Mouse (Mus musculus) neural tube, embryonic 14.5 days (tissue): ENCODE measurements around the gene Cirbp. TPM values are rescaled to one million over a fixed set of nuclear protein-coding genes. Genes with fewer than 3 reads are reported as not detected.
A peak's percentile ranks its signal among the peaks of the same experiment; 100 is the strongest.
"Not testable (repeated sequence)": the region's sequence is repeated elsewhere in the genome, so short reads cannot be mapped to it uniquely, and the experiment has no call there.

Experiments used
- ATAC-seq: fragments of 200-750 bp; cut with Nextera tagmentation; 2 replicates; pipeline ENCODE4 v1.8.0; 2017; ENCODE audit warnings: low read depth, mild to moderate bottlenecking, moderate TSS enrichment, moderate library complexity
- H3K27ac ChIP-seq: fragments of 300-500 bp; sonication (generic); 2 replicates; pipeline ENCODE4 v1.5.1; 2014; ENCODE audit warnings: low read depth, mild to moderate bottlenecking, control low read depth, low read length, moderate library complexity, mixed read lengths
- H3K27me3 ChIP-seq: fragments of 300-500 bp; sonication (generic); 2 replicates; pipeline ENCODE4 v1.6.1; 2014; ENCODE audit warnings: low read length; ENCODE audit not compliant: control insufficient read depth, insufficient read depth
- H3K36me3 ChIP-seq: fragments of 300-500 bp; sonication (generic); 2 replicates; pipeline ENCODE4 v1.6.1; 2014; ENCODE audit warnings: low read length, mixed read lengths; ENCODE audit not compliant: control insufficient read depth, insufficient read depth
- H3K4me1 ChIP-seq: fragments of 300-500 bp; sonication (generic); 2 replicates; pipeline ENCODE4 v1.6.1; 2014; ENCODE audit warnings: low read length; ENCODE audit not compliant: control insufficient read depth, insufficient read depth
- H3K4me2 ChIP-seq: fragments of 300-500 bp; sonication (generic); 2 replicates; pipeline ENCODE4 v1.6.1; 2014; ENCODE audit warnings: mild to moderate bottlenecking, low read depth, low read length, control low read depth
- H3K4me3 ChIP-seq: fragments of 300-500 bp; sonication (generic); 2 replicates; pipeline ENCODE4 v1.5.1; 2014; ENCODE audit warnings: low read depth, low read length, control low read depth, mixed read lengths
- H3K9ac ChIP-seq: fragments of 300-500 bp; sonication (generic); replicated peaks from 2 replicates; pipeline ENCODE4 v1.6.1; 2014; ENCODE audit warnings: low read depth, mild to moderate bottlenecking, control low read depth, low read length, mixed read lengths
- H3K9me3 ChIP-seq: fragments of 300-500 bp; sonication (generic); 2 replicates; pipeline ENCODE4 v1.6.1; 2016; ENCODE audit warnings: low read length; ENCODE audit not compliant: control insufficient read depth
- WGBS: fragments of 180-500 bp; shearing (Covaris S2); extraction: QIAGEN DNeasy Blood & Tissue Kit; methylation state at CpG from one replicate; pipeline ENCODE4 v1.1.7; 2014; 5-methylcytosine and 5-hydroxymethylcytosine counted together
- polyA plus RNA-seq: library from polyadenylated mRNA; unstranded; fragments of >200 nt; fragmentation: Nextera tagmentation; extraction: Ambion mirVana; gene quantifications from 2 replicates; pipeline ENCODE4 v1.2.1, GENCODE M21; 2014

Cirbp gene
- polyA plus RNA-seq, 1 experiment from 2014 or later: 286 TPM

- H3K4me3 ChIP-seq: no peak overlapping the region
- H3K27ac ChIP-seq: no peak overlapping the region
- H3K9ac ChIP-seq: peak overlapping the region; percentile 34; the same call in 1 of the 2 replicates
- H3K4me1 ChIP-seq: peaks cover 39% of the 10 kb centered on the region
- H3K36me3 ChIP-seq: no peaks in the 10 kb centered on the region
- H3K9me3 ChIP-seq: no peaks in the 10 kb centered on the region
- ATAC-seq: no peak
- WGBS: 76% methylated on average over 8 of the region's 8 CpGs
- no peaks in the 10 kb centered on the region for H3K27me3 ChIP-seq
- peak overlapping the region; percentile 94; the same call in 1 of the 2 replicates for H3K4me2 ChIP-seq
Measured at GRCm38 (mm10) chr10:80163721-80164120, 2.1 kb upstream of the Cirbp start.

- H3K27me3 ChIP-seq: no peaks in the 10 kb centered on the region
- no peak; the same call in 1 of the 2 replicates for ATAC-seq
- WGBS: 8% methylated on average over 43 of the region's 44 CpGs
- H3K4me1 ChIP-seq: peaks cover 41% of the 10 kb centered on the region
- no peaks in the 10 kb centered on the region for H3K9me3 ChIP-seq
- H3K4me3 ChIP-seq: peak overlapping the region; percentile 38
- no peaks in the 10 kb centered on the region for H3K36me3 ChIP-seq
- peak overlapping the region; percentile 90 for H3K27ac ChIP-seq
- H3K9ac ChIP-seq: peak overlapping the region; percentile 74
- peak overlapping the region; percentile 94 for H3K4me2 ChIP-seq
Measured at GRCm38 (mm10) chr10:80164161-80164997, 1.4 kb upstream of the Cirbp start.

- Histone ChIP-seq H3K9ac (peak overlapping the region; percentile 74), H3K4me3 (peak overlapping the region; percentile 38), H3K27me3 (no peaks in the 10 kb centered on the region), H3K27ac (peak overlapping the region; percentile 90), H3K9me3 (no peaks in the 10 kb centered on the region), H3K4me2 (peak overlapping the region; percentile 94), H3K4me1 (peaks cover 47% of the 10 kb centered on the region), H3K36me3 (peaks cover 4% of the 10 kb centered on the region)
- WGBS: under 1% methylated on average over 17 of the region's 17 CpGs
- ATAC-seq: peak; percentile 42
Measured at GRCm38 (mm10) chr10:80164998-80165344, 814 bp upstream of the Cirbp start.

GRCm38 (mm10) chr10:80166136-80166535, 351 bp downstream of the Cirbp start:
- H3K9ac ChIP-seq, ATAC-seq, H3K4me3 ChIP-seq, H3K9me3 ChIP-seq, H3K27me3 ChIP-seq: not testable (repeated sequence)
- Histone ChIP-seq H3K4me2 (peak overlapping the region; percentile 94; the same call in 1 of the 2 replicates), H3K4me1 (peaks cover 41% of the 10 kb centered on the region), H3K27ac (peak overlapping the region; percentile 90), H3K36me3 (peaks cover 14% of the 10 kb centered on the region)
- 81% methylated on average over 4 of the region's 4 CpGs for WGBS

GRCm38 (mm10) chr10:80167460-80168037, 1.8 kb downstream of the Cirbp start:
- Histone ChIP-seq H3K27me3 (no peaks in the 10 kb centered on the region), H3K9ac (peak overlapping the region; percentile 99), H3K4me1 (peaks cover 51% of the 10 kb centered on the region), H3K4me3 (peak overlapping the region; percentile 94), H3K36me3 (peaks cover 26% of the 10 kb centered on the region), H3K9me3 (no peaks in the 10 kb centered on the region), H3K4me2 (peak overlapping the region; percentile 85), H3K27ac (peak overlapping the region; percentile 99)
- ATAC-seq: peak; percentile 89
- WGBS: under 1% methylated on average over 53 of the region's 55 CpGs

- H3K9me3 ChIP-seq: no peaks in the 10 kb centered on the region
- peak overlapping the region; percentile 85 for H3K4me2 ChIP-seq
- peak overlapping the region; percentile 99 for H3K9ac ChIP-seq
- H3K4me1 ChIP-seq: peaks cover 53% of the 10 kb centered on the region
- H3K27ac ChIP-seq: peak overlapping the region; percentile 99
- ATAC-seq: peak; percentile 39
- under 1% methylated on average over 43 of the region's 48 CpGs for WGBS
- no peaks in the 10 kb centered on the region for H3K27me3 ChIP-seq
- H3K36me3 ChIP-seq: peaks cover 26% of the 10 kb centered on the region
- H3K4me3 ChIP-seq: peak overlapping the region; percentile 94
Measured at GRCm38 (mm10) chr10:80168038-80168661, 2.4 kb downstream of the Cirbp start.

GRCm38 (mm10) chr10:80169070-80169469, 3.3 kb downstream of the Cirbp start:
- Histone ChIP-seq H3K4me2 (peak overlapping the region; percentile 85), H3K9ac (peak overlapping the region; percentile 99; the same call in 1 of the 2 replicates), H3K9me3 (no peaks in the 10 kb centered on the region), H3K36me3 (peaks cover 26% of the 10 kb centered on the region), H3K27me3 (no peaks in the 10 kb centered on the region), H3K4me1 (peaks cover 49% of the 10 kb centered on the region), H3K27ac (peak overlapping the region; percentile 99; the same call in 1 of the 2 replicates), H3K4me3 (peak overlapping the region; percentile 94)
- WGBS: 89% methylated on average over 1 of the region's 1 CpGs
- no peak for ATAC-seq

GRCm38 (mm10) chr10:80169651-80170050, 3.9 kb downstream of the Cirbp start:
- H3K9me3 ChIP-seq: no peaks in the 10 kb centered on the region
- no peaks in the 10 kb centered on the region for H3K27me3 ChIP-seq
- H3K27ac ChIP-seq: no peak overlapping the region
- peaks cover 26% of the 10 kb centered on the region for H3K36me3 ChIP-seq
- H3K4me3 ChIP-seq: no peak overlapping the region
- peak overlapping the region; percentile 8; the same call in 1 of the 2 replicates for H3K4me2 ChIP-seq
- peaks cover 43% of the 10 kb centered on the region for H3K4me1 ChIP-seq
- no peak overlapping the region for H3K9ac ChIP-seq
- no peak for ATAC-seq
- WGBS: 93% methylated on average over 7 of the region's 7 CpGs
